Mouse (Mus musculus) midbrain, embryonic 15.5 days (tissue): Measurements from ENCODE around the gene Mob3a. TPM values are rescaled to one million over a fixed set of nuclear protein-coding genes. Genes with fewer than 3 reads are reported as not detected.

Experiments
- ATAC-seq: fragments of 200-750 bp; cut with Nextera tagmentation; replicated peaks from 2 replicates; pipeline ENCODE4 v1.8.0; 2017; ENCODE audit warnings: moderate TSS enrichment
- H3K27ac ChIP-seq: fragments of 300-500 bp; sonication (generic); 2 replicates; pipeline ENCODE4 v1.5.1; 2015; ENCODE audit warnings: mild to moderate bottlenecking, inconsistent platforms
- H3K27me3 ChIP-seq: fragments of 300-500 bp; sonication (generic); replicated peaks from 2 replicates; pipeline ENCODE4 v1.6.1; 2015; ENCODE audit warnings: inconsistent platforms
- H3K36me3 ChIP-seq: fragments of 300-500 bp; sonication (generic); replicated peaks from 2 replicates; pipeline ENCODE4 v1.6.1; 2015; ENCODE audit warnings: inconsistent platforms
- H3K4me1 ChIP-seq: fragments of 300-500 bp; sonication (generic); 2 replicates; pipeline ENCODE4 v1.6.1; 2015; ENCODE audit warnings: inconsistent platforms
- H3K4me2 ChIP-seq: fragments of 300-500 bp; sonication (generic); 2 replicates; pipeline ENCODE4 v1.6.1; 2015; ENCODE audit warnings: inconsistent platforms, mild to moderate bottlenecking, moderate library complexity
- H3K4me3 ChIP-seq: fragments of 300-500 bp; sonication (generic); 2 replicates; pipeline ENCODE4 v1.5.1; 2015; ENCODE audit warnings: mild to moderate bottlenecking, inconsistent platforms
- H3K9ac ChIP-seq: fragments of 300-500 bp; sonication (generic); 2 replicates; pipeline ENCODE4 v1.6.1; 2015; ENCODE audit warnings: mild to moderate bottlenecking, inconsistent platforms
- H3K9me3 ChIP-seq: fragments of 300-500 bp; sonication (generic); 2 replicates; pipeline ENCODE4 v1.6.1; 2016; ENCODE audit warnings: inconsistent platforms
- WGBS: fragments of 180-500 bp; shearing (Covaris S2); methylation state at CpG from one replicate; pipeline ENCODE4 v1.1.7; 2015; ENCODE audit warnings: mixed read lengths; 5-methylcytosine and 5-hydroxymethylcytosine counted together
- polyA plus RNA-seq: library from polyadenylated mRNA; unstranded; fragments of >200 nt; fragmentation: Nextera tagmentation; extraction: Ambion mirVana; gene quantifications from 2 replicates; pipeline ENCODE4 v1.2.1, GENCODE M21; 2015

The Mob3a gene
- polyA plus RNA-seq, 1 experiment from 2014 or later, result 63.4 TPM

- no peak for ATAC-seq
- Histone ChIP-seq H3K4me2 (no peak overlapping the region), H3K9ac (no peak overlapping the region), H3K4me3 (no peak overlapping the region), H3K27me3 (no peaks in the 10 kb centered on the region), H3K36me3 (0 out of 2 replicates have a peak, but pooled peaks cover 3% of the 10 kb centered on the region), H3K9me3 (no peaks in the 10 kb centered on the region), H3K4me1 (peaks cover 24% of the 10 kb centered on the region), H3K27ac (no peak overlapping the region)
- WGBS, result 90% methylated on average over 8 of the region's 8 CpGs
These were observed 4.4 kb downstream of the Mob3a start for GRCm38 (mm10) chr10:80697393-80697787.

- no peaks in the 10 kb centered on the region for H3K9me3 ChIP-seq
- H3K4me3 ChIP-seq, result no peak overlapping the region
- no peak for ATAC-seq
- peaks cover 24% of the 10 kb centered on the region for H3K4me1 ChIP-seq
- H3K9ac ChIP-seq, result no peak overlapping the region
- no peaks in the 10 kb centered on the region for H3K27me3 ChIP-seq
- WGBS, result 74% methylated on average over 12 of the region's 12 CpGs
- 0 out of 2 replicates have a peak, but pooled peaks cover 3% of the 10 kb centered on the region for H3K36me3 ChIP-seq
- H3K4me2 ChIP-seq, result no peak overlapping the region
- H3K27ac ChIP-seq, result no peak overlapping the region
These were observed 5.0 kb downstream of the Mob3a start for GRCm38 (mm10) chr10:80696502-80697392.

- Histone ChIP-seq H3K27me3 (no peaks in the 10 kb centered on the region), H3K9ac (no peak overlapping the region), H3K36me3 (peaks cover 6% of the 10 kb centered on the region; the same call in 1 of the 2 replicates), H3K27ac (no peak overlapping the region), H3K4me3 (no peak overlapping the region), H3K4me1 (peaks cover 20% of the 10 kb centered on the region), H3K9me3 (no peaks in the 10 kb centered on the region), H3K4me2 (no peak overlapping the region)
- ATAC-seq, result no peak
- 76% methylated on average over 10 of the region's 10 CpGs for WGBS
These were observed 5.8 kb downstream of the Mob3a start for GRCm38 (mm10) chr10:80695801-80696501.

GRCm38 (mm10) chr10:80695186-80695585 is 6.6 kb downstream of the Mob3a start:
- ATAC-seq, result no peak
- Histone ChIP-seq H3K4me1 (peaks cover 12% of the 10 kb centered on the region), H3K4me2 (no peak overlapping the region), H3K27ac (no peak overlapping the region), H3K4me3 (no peak overlapping the region), H3K27me3 (no peaks in the 10 kb centered on the region), H3K9me3 (no peaks in the 10 kb centered on the region), H3K9ac (no peak overlapping the region), H3K36me3 (peaks cover 10% of the 10 kb centered on the region)
- WGBS, result 84% methylated on average over 2 of the region's 2 CpGs

- H3K27ac ChIP-seq, result no peak overlapping the region
- H3K4me2 ChIP-seq, result no peak overlapping the region
- H3K4me3 ChIP-seq, result no peak overlapping the region
- peaks cover 7% of the 10 kb centered on the region; the same call in 1 of the 2 replicates for H3K4me1 ChIP-seq
- ATAC-seq, result no peak
- H3K27me3 ChIP-seq, result no peaks in the 10 kb centered on the region
- 90% methylated on average over 13 of the region's 13 CpGs for WGBS
- H3K9ac ChIP-seq, result no peak overlapping the region
- H3K9me3 ChIP-seq, result no peaks in the 10 kb centered on the region
- peaks cover 19% of the 10 kb centered on the region for H3K36me3 ChIP-seq
These were observed 7.4 kb downstream of the Mob3a start for GRCm38 (mm10) chr10:80694159-80694938.

GRCm38 (mm10) chr10:80693401-80694045 is 8.3 kb downstream of the Mob3a start:
- WGBS, result 90% methylated on average over 12 of the region's 12 CpGs
- Histone ChIP-seq H3K36me3 (peaks cover 24% of the 10 kb centered on the region), H3K4me1 (peaks cover 7% of the 10 kb centered on the region; the same call in 1 of the 2 replicates), H3K9me3 (no peaks in the 10 kb centered on the region), H3K4me3 (no peak overlapping the region), H3K27me3 (no peaks in the 10 kb centered on the region), H3K4me2 (no peak overlapping the region), H3K27ac (no peak overlapping the region), H3K9ac (no peak overlapping the region)
- no peak for ATAC-seq

- H3K27me3 ChIP-seq, result no peaks in the 10 kb centered on the region
These were observed 9.3 kb downstream of the Mob3a start for GRCm38 (mm10) chr10:80692249-80693165.

GRCm38 (mm10) chr10:80687850-80688249 is 13.9 kb downstream of the Mob3a start:
- H3K4me3 ChIP-seq, result no peak overlapping the region
- WGBS, result 35% methylated on average over 5 of the region's 5 CpGs
- ATAC-seq, result 0 out of 2 replicates have a peak, but pooled peaks have one; percentile 58
- H3K9ac ChIP-seq, result no peak overlapping the region
- H3K4me1 ChIP-seq, result no peaks in the 10 kb centered on the region
- H3K9me3 ChIP-seq, result no peaks in the 10 kb centered on the region
- H3K36me3 ChIP-seq, result peaks cover 47% of the 10 kb centered on the region
- no peak overlapping the region for H3K27ac ChIP-seq
- no peaks in the 10 kb centered on the region for H3K27me3 ChIP-seq
- no peak overlapping the region for H3K4me2 ChIP-seq

More at GRCm38 (mm10) chr10:80692249-80693165, 9.3 kb downstream of the Mob3a start:
- H3K4me2 ChIP-seq, result no peak overlapping the region
- H3K36me3 ChIP-seq, result peaks cover 24% of the 10 kb centered on the region
- ATAC-seq, result no peak
- no peak overlapping the region for H3K9ac ChIP-seq
- 85% methylated on average over 14 of the region's 14 CpGs for WGBS
- no peak overlapping the region for H3K27ac ChIP-seq
- H3K4me3 ChIP-seq, result no peak overlapping the region
- no peaks in the 10 kb centered on the region for H3K4me1 ChIP-seq
- H3K9me3 ChIP-seq, result no peaks in the 10 kb centered on the region

GRCm38 (mm10) chr10:80686617-80687016 is 15.2 kb downstream of the Mob3a start:
- 94% methylated on average over 3 of the region's 3 CpGs for WGBS
- peaks cover 47% of the 10 kb centered on the region for H3K36me3 ChIP-seq
- H3K4me1 ChIP-seq, result no peaks in the 10 kb centered on the region

GRCm38 (mm10) chr10:80684984-80685383 is 16.8 kb downstream of the Mob3a start:
- no peaks in the 10 kb centered on the region for H3K27me3 ChIP-seq
- H3K9me3 ChIP-seq, result no peaks in the 10 kb centered on the region
- no peak overlapping the region for H3K4me3 ChIP-seq
- H3K4me2 ChIP-seq, result no peak overlapping the region
- no peaks in the 10 kb centered on the region for H3K4me1 ChIP-seq
- H3K9ac ChIP-seq, result no peak overlapping the region
- peaks cover 37% of the 10 kb centered on the region for H3K36me3 ChIP-seq
- H3K27ac ChIP-seq, result no peak overlapping the region
- no peak for ATAC-seq
- 93% methylated on average over 4 of the region's 4 CpGs for WGBS

More at GRCm38 (mm10) chr10:80686617-80687016, 15.2 kb downstream of the Mob3a start:
- H3K4me3 ChIP-seq, result no peak overlapping the region
- H3K27ac ChIP-seq, result no peak overlapping the region
- no peak for ATAC-seq
- no peak overlapping the region for H3K4me2 ChIP-seq
- H3K9me3 ChIP-seq, result no peaks in the 10 kb centered on the region
- H3K27me3 ChIP-seq, result no peaks in the 10 kb centered on the region
- no peak overlapping the region for H3K9ac ChIP-seq

- H3K9me3 ChIP-seq, result no peaks in the 10 kb centered on the region
- no peak overlapping the region for H3K4me3 ChIP-seq
- no peaks in the 10 kb centered on the region for H3K4me1 ChIP-seq
- no peaks in the 10 kb centered on the region for H3K27me3 ChIP-seq
- no peak overlapping the region for H3K4me2 ChIP-seq
- no peak for ATAC-seq
- 61% methylated on average over 6 of the region's 6 CpGs for WGBS
- peaks cover 29% of the 10 kb centered on the region for H3K36me3 ChIP-seq
- no peak overlapping the region for H3K9ac ChIP-seq
- no peak overlapping the region for H3K27ac ChIP-seq
These were observed 17.6 kb downstream of the Mob3a start for GRCm38 (mm10) chr10:80684214-80684613.
